Mouse (Mus musculus) CH12.LX (cell line): ENCODE measurements around the gene Gm4969. TPM values are rescaled to one million over a fixed set of nuclear protein-coding genes. Genes with fewer than 3 reads are reported as not detected.

ENCODE experiments used
- DNase-seq: peaks from one replicate; pipeline ENCODE4 v3.0.0-alpha.2; 2013; ENCODE audit errors: extremely low read depth
- H3K27ac ChIP-seq: 2 replicates; pipeline ENCODE4 v1.5.1; 2012; ENCODE audit warnings: low read depth, mild to moderate bottlenecking, control low read depth, moderate library complexity; ENCODE audit not compliant: insufficient read depth
- H3K27me3 ChIP-seq: replicated peaks from 2 replicates; pipeline ENCODE3; 2012; ENCODE audit warnings: inconsistent platforms
- H3K36me3 ChIP-seq, 2 experiments: replicated peaks in 1 of 2; 2 replicates each; pipeline versions ENCODE3 to v1.6.1; 2012; ENCODE audit warnings: inconsistent platforms in 1 of 2, low read length in 1 of 2, mild to moderate bottlenecking in 1 of 2, mixed read lengths in 1 of 2, moderate library complexity in 1 of 2; ENCODE audit not compliant: control insufficient read depth in 1 of 2, insufficient read depth in 1 of 2
- H3K4me1 ChIP-seq, 2 experiments: 2 replicates each; pipeline ENCODE4 v1.6.1; 2012; ENCODE audit warnings: inconsistent platforms in 1 of 2, moderate library complexity in 1 of 2; ENCODE audit not compliant: insufficient read depth in 2 of 2, control insufficient read depth in 1 of 2
- H3K4me2 ChIP-seq: 2 replicates; pipeline ENCODE4 v1.6.1; 2012; ENCODE audit warnings: low read depth, mild to moderate bottlenecking, control low read depth; ENCODE audit not compliant: poor library complexity, insufficient read depth, severe bottlenecking
- H3K4me3 ChIP-seq, 3 experiments: fragments of 150-350 bp in 1 of 3; sonication (generic) in 1 of 3; replicated peaks in 1 of 3; 2 replicates each; pipeline versions ENCODE3 to v1.5.1; 2011 to 2012; ENCODE audit warnings: low read depth in 2 of 3, low read length in 2 of 3, mild to moderate bottlenecking in 2 of 3, moderate library complexity in 2 of 3, control low read depth in 1 of 3, improper control_type of control experiment in 1 of 3, inconsistent platforms in 1 of 3, mixed read lengths in 1 of 3; ENCODE audit not compliant: poor library complexity in 1 of 3
- H3K79me2 ChIP-seq: replicated peaks from 2 replicates; pipeline ENCODE4 v1.6.1; 2012; ENCODE audit warnings: mild to moderate bottlenecking, moderate library complexity; ENCODE audit not compliant: control insufficient read depth, poor library complexity, insufficient read depth, severe bottlenecking; ENCODE audit errors: extremely low read depth
- H3K9ac ChIP-seq: 2 replicates; pipeline ENCODE4 v1.6.1; 2012; ENCODE audit warnings: low read depth, mild to moderate bottlenecking, control low read depth, moderate library complexity; ENCODE audit not compliant: insufficient read depth
- H3K9me3 ChIP-seq: replicated peaks from 2 replicates; pipeline ENCODE3; 2012; ENCODE audit warnings: low read length, inconsistent platforms, mixed read lengths
- BHLHE40 ChIP-seq: IDR thresholded peaks from 2 replicates; pipeline ENCODE4 v1.6.1; 2011; ENCODE audit warnings: mild to moderate bottlenecking, low read depth, low read length, improper control_type of control experiment
- CHD1 ChIP-seq: IDR thresholded peaks from 2 replicates; pipeline ENCODE4 v1.6.1; 2012; ENCODE audit warnings: low read depth, low read length, improper control_type of control experiment, inconsistent platforms
- CHD2 ChIP-seq: IDR thresholded peaks from 2 replicates; pipeline ENCODE4 v1.6.1; 2011; ENCODE audit warnings: low read length, improper control_type of control experiment
- CTCF ChIP-seq, 2 experiments: IDR thresholded peaks in 1 of 2; conservative IDR thresholded peaks in 1 of 2; 2 replicates each; pipeline ENCODE4 v1.5.1; 2011 to 2012; ENCODE audit warnings: low read depth in 2 of 2, low read length in 2 of 2, improper control_type of control experiment in 1 of 2, inconsistent platforms in 1 of 2, mild to moderate bottlenecking in 1 of 2, moderate library complexity in 1 of 2
- ELF1 ChIP-seq: IDR thresholded peaks from 2 replicates; pipeline ENCODE4 v1.6.1; 2014; ENCODE audit warnings: low read depth, mild to moderate bottlenecking, inconsistent platforms, low read length, improper control_type of control experiment
- EP300 ChIP-seq: IDR thresholded peaks from 2 replicates; pipeline ENCODE4 v1.6.1; 2011; ENCODE audit warnings: low read length, improper control_type of control experiment
- ETS1 ChIP-seq: conservative IDR thresholded peaks from 2 replicates; pipeline ENCODE4 v1.6.1; 2012; ENCODE audit warnings: low read depth, mild to moderate bottlenecking, inconsistent platforms, low read length, improper control_type of control experiment, moderate library complexity
- JUND ChIP-seq: conservative IDR thresholded peaks from 2 replicates; pipeline ENCODE4 v1.6.1; 2011; ENCODE audit warnings: low read depth, low read length, improper control_type of control experiment
- MAX ChIP-seq: IDR thresholded peaks from 2 replicates; pipeline ENCODE4 v1.6.1; 2011; ENCODE audit warnings: low read length, improper control_type of control experiment
- MAZ ChIP-seq: IDR thresholded peaks from 2 replicates; pipeline ENCODE4 v1.6.1; 2012; ENCODE audit warnings: low read depth, mild to moderate bottlenecking, inconsistent platforms, low read length, improper control_type of control experiment, moderate library complexity
- MXI1 ChIP-seq: IDR thresholded peaks from 2 replicates; pipeline ENCODE4 v1.6.1; 2011; ENCODE audit warnings: mild to moderate bottlenecking, low read depth, low read length, improper control_type of control experiment
- MYC ChIP-seq: IDR thresholded peaks from 2 replicates; pipeline ENCODE4 v1.6.1; 2011; ENCODE audit warnings: low read depth, mild to moderate bottlenecking, improper control_type of control experiment, low read length
- NELFE ChIP-seq: IDR thresholded peaks from 2 replicates; pipeline ENCODE4 v1.6.1; 2011; ENCODE audit warnings: low read depth, low read length, improper control_type of control experiment
- PAX5 ChIP-seq: IDR thresholded peaks from 2 replicates; pipeline ENCODE4 v1.6.1; 2012; ENCODE audit warnings: low read length, inconsistent platforms, mixed read lengths
- POLR2A ChIP-seq: IDR thresholded peaks from 2 replicates; pipeline ENCODE4 v1.6.1; 2011; ENCODE audit warnings: low read depth, mild to moderate bottlenecking, improper control_type of control experiment, low read length
- POLR2AphosphoS2 ChIP-seq: IDR thresholded peaks from 2 replicates; pipeline ENCODE4 v1.6.1; 2011; ENCODE audit warnings: low read depth, low read length, improper control_type of control experiment
- RCOR1 ChIP-seq: conservative IDR thresholded peaks from 2 replicates; pipeline ENCODE4 v1.6.1; 2012; ENCODE audit warnings: low read depth, mild to moderate bottlenecking, inconsistent platforms, low read length, improper control_type of control experiment
- SIN3A ChIP-seq: IDR thresholded peaks from 2 replicates; pipeline ENCODE4 v1.6.1; 2012; ENCODE audit warnings: low read length, improper control_type of control experiment, inconsistent platforms
- TBP ChIP-seq: conservative IDR thresholded peaks from 2 replicates; pipeline ENCODE4 v1.6.1; 2011; ENCODE audit warnings: low read depth, low read length, improper control_type of control experiment
- TCF12 ChIP-seq: IDR thresholded peaks from 2 replicates; pipeline ENCODE4 v1.6.1; 2014; ENCODE audit warnings: low read depth, mild to moderate bottlenecking, inconsistent platforms, low read length, improper control_type of control experiment
- UBTF ChIP-seq: IDR thresholded peaks from 2 replicates; pipeline ENCODE4 v1.6.1; 2012; ENCODE audit warnings: low read depth, mild to moderate bottlenecking, inconsistent platforms, low read length, improper control_type of control experiment, moderate library complexity
- USF2 ChIP-seq: conservative IDR thresholded peaks from 2 replicates; pipeline ENCODE4 v1.6.1; 2011; ENCODE audit warnings: low read depth, low read length, improper control_type of control experiment
- ZC3H11A ChIP-seq: IDR thresholded peaks from 2 replicates; pipeline ENCODE4 v1.6.1; 2012; ENCODE audit warnings: low read depth, mild to moderate bottlenecking, inconsistent platforms, low read length, improper control_type of control experiment
- dilution Hi-C: fragments of 300-500 bp; cut with MboI; formaldehyde crosslinking; loops from 2 replicates; pipeline ENCODE4 v1.14.3; 2020; ENCODE audit warnings: low sequenced_read_pairs; ENCODE audit not compliant: extremely low pct_unique_long_range_greater_than_20kb, extremely low pct_ligation_motif_present
- in situ Hi-C: fragments of 300-500 bp; cut with MboI; formaldehyde crosslinking; loops from 3 replicates; pipeline ENCODE4 v1.14.3; 2019; ENCODE audit warnings: low sequenced_read_pairs, low pct_ligation_motif_present, low pct_unique_long_range_greater_than_20kb, mixed read lengths
- polyA plus RNA-seq: library from polyadenylated mRNA; unstranded; fragments of >175 nt; gene quantifications from 2 replicates; pipeline ENCODE4 v1.2.1, GENCODE M21; 2012; ENCODE audit warnings: low read depth; ENCODE audit not compliant: insufficient read length
- total RNA-seq, 2 experiments: library from RNA; depleted of rRNA; stranded (reverse); fragments of 300-350 nt in 1 of 2; fragments of >200 nt in 1 of 2; gene quantifications; 2 replicates each; pipeline ENCODE4 v1.2.3; 2012 to 2014

The Gm4969 gene
- total and polyA plus RNA-seq, 3 experiments, result not detected

- TF ChIP-seq BHLHE40 (no peak), UBTF (no peak), MXI1 (no peak), CTCF (conservative IDR thresholded peaks at IDR 0.05 in 1 of 2, IDR thresholded peaks at IDR 0.05 in 1 of 2; ENCODE audit: low read depth in 2 of 2, low read length in 2 of 2) (no peak), ZC3H11A (no peak), TCF12 (no peak), RCOR1 (no peak), POLR2AphosphoS2 (no peak), SIN3A (no peak)
- Histone ChIP-seq H3K27ac (no peak overlapping the region), H3K4me3 (peak overlapping the region in 1 of 3 experiments; percentile 23), H3K79me2 (no peaks in the 10 kb centered on the region), H3K4me2 (peak overlapping the region; percentile 76), H3K4me1 (peaks cover 5 to 28% of the 10 kb centered on the region in 2 experiments; a peak in 3 of 4 replicates), H3K9me3 (no peaks in the 10 kb centered on the region), H3K27me3 (peaks cover 82% of the 10 kb centered on the region), H3K36me3 (no peaks in the 10 kb centered on the region), H3K9ac (0 out of 2 replicates have a peak overlapping the region, but pooled peaks have one; percentile 3)
- no peak for DNase-seq
- in situ Hi-C loops (no loop called here), dilution Hi-C loops (no loop called here)
These were observed 25.6 kb downstream of the Gm4969 start for GRCm38 (mm10) chr7:19092381-19093173.

GRCm38 (mm10) chr7:19091913-19092312, 26.3 kb downstream of the Gm4969 start:
- Histone ChIP-seq H3K27ac (no peak overlapping the region), H3K9me3 (no peaks in the 10 kb centered on the region), H3K4me3 (no peak overlapping the region), H3K27me3 (peaks cover 82% of the 10 kb centered on the region), H3K79me2 (no peaks in the 10 kb centered on the region), H3K4me2 (no peak overlapping the region), H3K36me3 (no peaks in the 10 kb centered on the region), H3K4me1 (peaks cover 5 to 29% of the 10 kb centered on the region in 2 experiments; a peak in 3 of 4 replicates), H3K9ac (no peak overlapping the region)
- dilution Hi-C loops (no loop called here), in situ Hi-C loops (no loop called here)
- DNase-seq, result no peak
- TF ChIP-seq MAZ (no peak), SIN3A (no peak), MAX (no peak), NELFE (no peak), JUND (no peak), USF2 (no peak), ELF1 (no peak), MYC (no peak), TBP (no peak), RCOR1 (no peak), POLR2AphosphoS2 (no peak), CHD1 (no peak), CTCF (conservative IDR thresholded peaks at IDR 0.05 in 1 of 2, IDR thresholded peaks at IDR 0.05 in 1 of 2; ENCODE audit: low read depth in 2 of 2, low read length in 2 of 2) (no peak), ETS1 (no peak), PAX5 (no peak), POLR2A (no peak), CHD2 (no peak), EP300 (no peak), UBTF (no peak)
